Mouse (Mus musculus): Measurements from ENCODE around the gene 9430038I01Rik.

GRCm38 (mm10) chr7:137421236-137421635, 10.7 kb upstream of the 9430038I01Rik start:
- TF ChIP-seq CTCF (IDR thresholded peaks at IDR 0.05; ENCODE audit: low read depth) (no peak), EP300 (optimal IDR thresholded peaks at IDR 0.05) (no peak)
